Mouse (Mus musculus): ENCODE results near the gene Hist2h2ab. TPM values are rescaled to one million over a fixed set of nuclear protein-coding genes. Genes with fewer than 3 reads are reported as not detected.
"Not testable (repeated sequence)": the region's sequence is repeated elsewhere in the genome, so short reads cannot be mapped to it uniquely, and the experiment has no call there.

The Hist2h2ab gene
- total RNA-seq, 1 experiment from 2014 or later, result 10.9 TPM

DNA sequence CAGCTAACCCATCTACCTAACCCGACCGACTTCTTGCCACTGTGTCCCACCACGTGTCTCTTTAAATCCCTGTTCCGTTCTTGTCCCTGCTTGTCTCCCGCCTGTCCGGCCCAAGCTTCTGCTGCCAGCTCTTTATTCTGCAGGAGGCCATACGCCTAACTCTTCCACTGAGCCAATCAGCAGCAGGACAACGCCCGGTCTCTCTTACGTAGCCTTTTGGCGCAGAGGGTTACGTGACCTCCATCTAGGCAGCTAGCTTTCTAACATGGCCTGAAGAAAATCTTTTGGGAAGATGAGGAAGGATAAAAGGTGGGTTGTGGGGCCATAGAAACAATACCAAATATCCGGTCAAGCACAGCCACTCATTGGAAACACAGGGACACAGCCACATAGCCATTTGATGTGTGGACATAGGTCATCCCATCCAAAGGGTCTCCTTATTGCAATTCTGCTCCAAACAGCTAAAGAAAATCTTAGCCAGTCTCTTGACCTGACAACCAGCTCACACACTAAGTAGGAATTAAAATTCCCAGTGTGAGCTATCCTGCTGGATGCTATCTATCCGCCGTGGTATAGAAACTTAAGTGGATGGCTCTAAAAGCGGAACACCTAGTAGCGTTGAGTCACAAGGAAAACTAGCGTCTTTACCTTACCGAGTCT, 42.7 kb downstream of the Hist2h2ab start:
- DNase-seq, result peak; percentile 75

DNA sequence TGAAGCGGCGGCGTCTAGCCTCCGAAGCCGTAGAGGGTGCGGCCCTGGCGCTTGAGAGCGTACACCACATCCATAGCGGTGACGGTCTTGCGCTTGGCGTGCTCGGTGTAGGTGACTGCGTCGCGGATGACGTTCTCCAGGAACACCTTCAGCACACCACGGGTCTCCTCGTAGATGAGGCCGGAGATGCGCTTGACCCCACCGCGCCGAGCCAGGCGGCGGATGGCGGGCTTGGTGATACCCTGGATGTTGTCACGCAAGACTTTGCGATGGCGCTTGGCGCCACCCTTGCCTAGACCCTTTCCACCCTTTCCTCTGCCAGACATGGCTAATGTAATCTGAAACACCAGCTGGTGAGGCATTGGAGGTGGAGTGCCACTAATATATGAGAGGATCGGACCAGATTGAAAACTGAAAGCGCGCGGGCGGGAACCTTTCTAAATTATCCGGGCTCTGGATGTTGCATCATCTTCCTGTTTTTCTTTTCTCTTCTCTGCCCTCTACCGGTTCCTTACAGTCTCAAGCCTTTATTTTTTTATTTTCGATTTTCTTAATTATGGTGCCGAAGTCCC, 43.4 kb downstream of the Hist2h2ab start, which contains the start of gene Hist2h4:
Gene Hist2h4, minus strand, starts transcription at position 333 of the 572 bp plus-strand sequence.
- DNase-seq, result peak; percentile 89

DNA sequence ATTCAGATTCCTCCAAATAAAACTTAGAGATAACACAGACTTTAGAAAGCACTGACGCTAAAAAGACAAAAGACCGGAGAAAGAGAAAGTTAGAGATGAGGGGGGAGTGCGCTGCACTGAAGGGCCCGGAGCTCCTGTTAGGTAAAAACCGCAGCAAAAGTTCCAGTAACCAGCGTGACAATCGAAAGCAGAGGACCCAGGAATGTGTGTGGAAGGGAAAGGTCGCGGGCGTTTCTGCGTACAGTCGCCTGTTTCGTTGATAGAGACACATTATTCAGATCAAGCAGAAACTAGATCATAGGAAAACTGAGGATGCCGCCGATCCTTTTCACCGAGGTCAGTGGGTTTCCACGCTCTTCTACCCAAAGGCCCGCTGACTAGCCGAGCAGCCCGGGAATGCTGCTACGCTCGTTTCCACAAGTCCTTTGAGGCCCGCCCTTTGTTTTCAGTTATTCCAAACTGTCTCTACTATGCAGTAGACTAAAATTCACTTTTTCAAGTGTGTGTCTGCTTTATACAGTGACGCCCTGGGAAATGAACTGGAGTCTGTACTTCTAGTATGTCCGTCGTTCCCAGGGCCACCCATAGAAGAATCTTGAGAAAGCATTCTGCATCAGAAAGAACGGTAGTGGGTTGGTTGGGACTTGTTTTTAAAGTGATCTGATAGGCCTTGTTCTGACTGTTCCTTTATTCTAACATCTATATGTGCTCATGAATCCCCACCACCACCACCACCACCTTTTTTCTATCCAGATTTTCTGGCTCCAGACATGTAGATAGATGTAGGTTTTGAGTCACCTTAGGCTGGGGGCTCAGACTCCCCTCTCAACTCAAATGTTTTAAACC, 44.1 kb downstream of the Hist2h2ab start:
- peak; percentile 34 for DNase-seq

DNA sequence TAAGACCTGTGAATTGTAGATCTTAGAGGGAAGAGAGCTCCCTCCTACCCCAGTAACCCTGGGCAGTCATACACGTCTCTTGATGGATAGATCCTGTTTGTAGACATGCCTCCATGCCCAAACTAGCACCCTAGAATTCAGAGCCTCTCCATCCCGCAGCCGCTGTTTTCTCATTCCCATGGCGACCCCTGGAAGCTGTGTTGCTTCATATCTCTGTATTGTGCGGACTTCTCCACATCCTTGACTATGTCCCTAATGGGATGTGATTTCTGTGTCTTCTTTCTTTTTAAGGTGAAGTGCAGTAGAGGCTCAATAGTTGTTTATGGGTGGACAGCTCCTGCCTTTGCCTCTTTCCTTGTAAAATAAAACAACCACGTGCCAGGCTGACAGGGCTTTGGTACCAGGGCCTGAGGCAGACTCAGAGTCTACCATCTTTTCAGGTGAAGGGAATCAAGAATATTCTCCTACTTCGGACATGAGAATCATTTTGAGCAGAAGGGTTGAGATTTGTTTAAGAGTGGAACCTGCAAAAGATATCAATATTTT, 44.8 kb downstream of the Hist2h2ab start:
- DNase-seq, result no peak

DNA sequence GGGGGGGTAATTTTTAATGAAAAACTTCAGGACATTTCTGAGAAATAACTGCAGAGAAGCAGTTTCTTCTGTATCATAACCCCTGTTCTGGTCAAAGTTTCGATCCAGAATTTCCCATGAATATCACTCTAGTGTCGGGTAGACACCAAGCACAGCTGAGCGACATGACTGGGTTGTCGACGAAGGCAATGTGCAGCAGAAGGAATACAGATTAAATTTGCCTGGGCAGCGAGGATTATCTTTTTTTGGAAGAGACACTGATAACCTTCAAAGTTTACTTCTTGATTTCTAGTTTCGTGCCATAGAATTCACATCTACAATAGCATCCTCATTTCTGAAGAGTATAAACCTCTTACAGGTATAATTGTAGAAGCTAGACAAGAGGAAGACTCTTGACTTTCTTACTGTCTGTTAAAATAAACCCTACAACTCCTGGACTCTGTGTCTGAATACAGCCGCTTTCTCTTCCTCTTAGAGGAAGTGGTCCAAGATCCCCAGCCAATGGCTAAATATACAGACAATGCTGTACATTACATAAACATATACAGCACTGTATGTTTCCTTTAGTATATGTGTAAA, 46.6 kb downstream of the Hist2h2ab start:
- no peak for DNase-seq

DNA sequence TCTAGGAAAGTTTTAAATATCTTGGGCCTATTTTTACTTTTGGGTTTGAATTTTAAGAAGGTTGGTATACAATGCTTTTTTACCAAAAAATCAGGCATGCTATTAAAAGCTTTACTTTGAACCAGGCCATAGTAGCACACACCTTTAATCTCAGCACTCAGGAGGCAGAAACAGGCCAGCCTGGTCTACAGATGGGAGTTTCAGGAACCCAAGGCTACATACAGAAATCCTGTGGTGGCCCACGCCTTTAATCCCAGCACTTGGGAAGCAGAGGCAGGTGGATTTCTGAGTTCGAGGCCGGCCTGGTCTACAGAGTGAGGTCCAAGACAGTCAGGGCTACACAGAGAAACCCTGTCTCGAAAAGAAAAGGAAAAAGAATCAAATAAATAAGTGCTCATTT, 47.9 kb downstream of the Hist2h2ab start:
- DNase-seq, result no peak

DNA sequence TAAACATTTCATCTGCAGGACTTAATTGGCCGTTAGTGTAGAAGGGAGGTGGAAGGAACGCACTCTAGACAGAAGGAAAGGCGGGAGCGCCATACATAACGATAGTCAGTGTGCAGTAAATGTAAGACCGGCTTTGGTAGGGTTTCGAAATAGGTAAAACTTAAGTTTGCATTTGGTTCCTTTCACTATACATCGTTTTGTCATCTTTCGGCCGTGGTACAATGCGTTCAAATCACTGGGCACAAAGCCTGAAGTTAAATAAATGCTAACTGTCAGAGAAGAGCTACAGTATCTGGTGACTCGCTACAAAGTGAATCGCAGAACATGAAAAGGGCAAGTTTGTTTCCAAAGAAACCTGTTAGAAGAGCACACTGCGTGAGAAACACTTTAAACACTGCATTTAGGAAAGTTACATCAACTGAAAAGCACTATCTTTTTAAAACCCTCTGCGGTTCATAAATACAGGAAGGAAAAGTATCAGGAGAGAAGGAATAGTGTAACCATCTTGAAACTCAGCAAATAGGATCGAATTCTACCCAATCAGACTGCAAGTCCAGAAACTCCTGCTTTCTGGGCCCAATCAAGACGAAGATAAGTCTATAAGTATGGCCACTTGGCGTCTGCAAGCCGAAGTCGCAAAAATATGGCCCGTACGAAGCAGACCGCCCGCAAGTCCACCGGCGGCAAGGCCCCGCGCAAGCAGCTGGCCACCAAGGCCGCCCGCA, 48.5 kb downstream of the Hist2h2ab start, which contains the start of gene Hist2h3b:
Gene Hist2h3b, plus strand, starts transcription at position 604 of the 725 bp plus-strand sequence.
- peak; percentile 77 for DNase-seq

DNA sequence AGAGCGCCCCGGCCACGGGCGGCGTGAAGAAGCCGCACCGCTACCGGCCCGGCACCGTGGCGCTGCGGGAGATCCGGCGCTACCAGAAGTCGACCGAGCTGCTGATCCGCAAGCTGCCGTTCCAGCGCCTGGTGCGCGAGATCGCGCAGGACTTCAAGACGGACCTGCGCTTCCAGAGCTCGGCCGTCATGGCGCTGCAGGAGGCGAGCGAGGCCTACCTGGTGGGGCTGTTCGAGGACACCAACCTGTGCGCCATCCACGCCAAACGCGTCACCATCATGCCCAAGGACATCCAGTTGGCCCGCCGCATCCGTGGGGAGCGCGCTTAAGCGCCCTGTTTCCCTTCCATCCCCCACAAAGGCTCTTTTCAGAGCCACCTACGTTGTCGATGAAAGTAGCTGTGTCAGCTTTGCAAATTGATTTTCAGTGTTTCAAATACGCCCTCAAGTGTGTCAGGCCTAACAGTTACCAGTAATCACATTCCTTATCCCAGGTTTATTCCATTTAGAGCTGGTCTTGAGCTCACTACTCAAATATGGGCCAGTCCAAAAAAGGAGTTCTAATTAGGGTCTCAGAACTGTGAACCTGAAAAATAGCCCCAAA, 49.2 kb downstream of the Hist2h2ab start:
- DNase-seq, result not testable (repeated sequence)

Small RNA genes within 50 kb of the gene (microRNA-seq; reads per million reads assigned to microRNA genes)
- gene Gm44492 (0 to 0.34 reads per million in 2 experiments), gene Gm47311 (0 reads per million in 2 experiments), gene Gm47313 (0 reads per million in 2 experiments)

Other genes with a start within 250 kb of the Hist2h2ab start
- gene Plekho1, start 223.9 kb upstream of the Hist2h2ab start, total RNA-seq (2021), result 18.6 and 25.1 TPM in 2 replicates
- 39.0 and 41.2 TPM in 2 replicates for gene Vps45, start 161.4 kb upstream of the Hist2h2ab start, total RNA-seq (2021)
- 25.8 and 40.5 TPM in 2 replicates for gene Otud7b, start 115.3 kb upstream of the Hist2h2ab start, total RNA-seq (2021)
- gene Mtmr11, start 57.9 kb upstream of the Hist2h2ab start, total RNA-seq (2021), result 16.3 and 27.0 TPM in 2 replicates
- 55.3 and 58.9 TPM in 2 replicates for gene Sf3b4, start 47.5 kb upstream of the Hist2h2ab start, total RNA-seq (2021)
- gene Sv2a, start 38.7 kb upstream of the Hist2h2ab start, total RNA-seq (2021), result 7.3 and 11.8 TPM in 2 replicates
- 39.3 and 42.4 TPM in 2 replicates for gene Bola1, start 156 bp upstream of the Hist2h2ab start, total RNA-seq (2021)
- 62.8 and 86.8 TPM in 2 replicates for gene Hist2h2ac, start 1.0 kb downstream of the Hist2h2ab start, total RNA-seq (2021)
- gene Hist2h2be, start 1.3 kb downstream of the Hist2h2ab start, total RNA-seq (2021), result 19.4 and 21.7 TPM in 2 replicates
- 37.2 and 60.7 TPM in 2 replicates for gene Hist2h3c2, start 19.3 kb downstream of the Hist2h2ab start, total RNA-seq (2021)
- 555 and 742 TPM in 2 replicates for gene Hist2h2aa2, start 20.4 kb downstream of the Hist2h2ab start, total RNA-seq (2021)
- gene Hist2h2aa1, start 25.6 kb downstream of the Hist2h2ab start, total RNA-seq (2021), result 17.4 TPM in 1 of 2 replicates, not detected in the other
- gene Hist2h3c1, start 26.8 kb downstream of the Hist2h2ab start, total RNA-seq (2021), result 1.9 TPM in 1 of 2 replicates, not detected in the other
- gene Hist2h4, start 43.4 kb downstream of the Hist2h2ab start, total RNA-seq (2021), result 30.2 and 32.3 TPM in 2 replicates
- 114 and 165 TPM in 2 replicates for gene Hist2h3b, start 48.8 kb downstream of the Hist2h2ab start, total RNA-seq (2021)
- gene Hist2h2bb, start 49.9 kb downstream of the Hist2h2ab start, total RNA-seq (2021), result 138 and 170 TPM in 2 replicates
- gene Fcgr1, start 74.1 kb downstream of the Hist2h2ab start, total RNA-seq (2021), result 1.0 and 1.4 TPM in 2 replicates
- gene BC107364, start 232.4 kb downstream of the Hist2h2ab start, total RNA-seq (2021), result not detected in 2 replicates

Measured in adrenal gland, postnatal 25 days (tissue).